Mouse (Mus musculus): ENCODE data around the gene Ppia.
A peak's percentile ranks its signal among the peaks of the same experiment; 100 is the strongest.
"Not testable (repeated sequence)": the region's sequence is repeated elsewhere in the genome, so short reads cannot be mapped to it uniquely, and the experiment has no call there.

The Ppia gene

GRCm38 (mm10) chr11:6404699-6405566 lies 10.3 kb upstream of the Ppia start:
- DNase-seq (ENCODE audit: low read depth), result no peak

GRCm38 (mm10) chr11:6405591-6406081 lies 9.6 kb upstream of the Ppia start:
- DNase-seq (ENCODE audit: low read depth), result no peak

- DNase-seq (ENCODE audit: low read depth), result peak; percentile 45
These were observed 8.7 kb upstream of the Ppia start for GRCm38 (mm10) chr11:6406251-6407161.

- DNase-seq (ENCODE audit: low read depth), result no peak
These were observed 8.1 kb upstream of the Ppia start for GRCm38 (mm10) chr11:6407162-6407621.

- no peak for DNase-seq (ENCODE audit: low read depth)
These were observed 5.1 kb upstream of the Ppia start for GRCm38 (mm10) chr11:6410050-6410602.

- not testable (repeated sequence) for DNase-seq (ENCODE audit: low read depth)
These were observed 4.5 kb upstream of the Ppia start for GRCm38 (mm10) chr11:6410755-6411154.

- DNase-seq (ENCODE audit: low read depth), result peak; percentile 89
These were observed 3.6 kb upstream of the Ppia start for GRCm38 (mm10) chr11:6411684-6412083.

GRCm38 (mm10) chr11:6413264-6413663 lies 2.0 kb upstream of the Ppia start:
- DNase-seq (ENCODE audit: low read depth), result no peak

- DNase-seq (ENCODE audit: low read depth), result peak; percentile 99
These were observed 535 bp downstream of the Ppia start for GRCm38 (mm10) chr11:6415551-6416404.

- peak; percentile 84 for DNase-seq (ENCODE audit: low read depth)
These were observed 1.3 kb downstream of the Ppia start for GRCm38 (mm10) chr11:6416405-6417034.

- DNase-seq (ENCODE audit: low read depth), result no peak
These were observed 1.8 kb downstream of the Ppia start for GRCm38 (mm10) chr11:6417069-6417468.

- DNase-seq (ENCODE audit: low read depth), result no peak
These were observed 2.2 kb downstream of the Ppia start for GRCm38 (mm10) chr11:6417490-6417889.

- DNase-seq (ENCODE audit: low read depth), result no peak
These were observed 3.5 kb downstream of the Ppia start for GRCm38 (mm10) chr11:6418751-6419150.

GRCm38 (mm10) chr11:6419156-6419555 lies 3.9 kb downstream of the Ppia start:
- not testable (repeated sequence) for DNase-seq (ENCODE audit: low read depth)

- DNase-seq (ENCODE audit: low read depth), result peak; percentile 70
These were observed 5.0 kb downstream of the Ppia start for GRCm38 (mm10) chr11:6420283-6420703.

- DNase-seq (ENCODE audit: low read depth), result no peak
These were observed 5.6 kb downstream of the Ppia start for GRCm38 (mm10) chr11:6420722-6421350.

- no peak for DNase-seq (ENCODE audit: low read depth)
These were observed 14.9 kb downstream of the Ppia start for GRCm38 (mm10) chr11:6430186-6430585.

GRCm38 (mm10) chr11:6436442-6436841 lies 21.2 kb downstream of the Ppia start:
- DNase-seq (ENCODE audit: low read depth), result peak; percentile 61

- DNase-seq (ENCODE audit: low read depth), result no peak
These were observed 22.4 kb downstream of the Ppia start for GRCm38 (mm10) chr11:6437667-6438066.

GRCm38 (mm10) chr11:6440171-6440570 lies 24.9 kb downstream of the Ppia start:
- no peak for DNase-seq (ENCODE audit: low read depth)
